Mouse (Mus musculus) adrenal gland, adult (tissue): ENCODE data around the gene Arhgap36.

Experiments
- DNase-seq, 2 experiments: peaks; one replicate each; pipeline ENCODE4 v3.0.0; 2022 to 2023; ENCODE audit warnings: low spot score in 1 of 2; ENCODE audit not compliant: inconsistent age in 2 of 2

Gene Arhgap36

DNA sequence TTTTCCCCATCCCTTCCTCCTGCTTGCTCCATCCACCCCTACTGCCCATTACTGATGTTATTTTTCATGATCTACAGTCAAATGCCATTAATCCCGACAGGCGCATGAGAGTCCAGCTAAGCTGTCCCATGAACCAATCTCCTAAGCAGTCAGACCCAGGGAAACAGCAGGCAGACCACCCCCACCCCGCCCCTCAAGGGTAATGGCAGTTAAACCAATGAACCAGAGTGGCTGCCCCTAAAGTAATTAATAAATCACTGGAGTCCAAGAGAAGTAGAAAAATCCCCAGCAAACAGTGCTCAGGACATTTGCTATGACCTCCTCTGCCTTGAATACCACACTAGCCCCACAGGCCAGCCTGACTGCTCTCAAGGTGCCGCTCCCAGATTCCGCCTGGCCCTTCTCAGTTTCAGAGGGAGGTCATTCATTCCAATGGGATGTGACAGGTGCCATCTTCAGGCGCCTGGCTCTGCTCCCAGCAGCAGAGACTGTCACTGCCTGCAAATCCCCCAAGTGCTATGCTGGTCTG, at the start of gene Arhgap36:
TSS of gene Arhgap36 (plus strand) at position 504 of the 529 bp plus-strand sequence.
- no peak for DNase-seq

DNA sequence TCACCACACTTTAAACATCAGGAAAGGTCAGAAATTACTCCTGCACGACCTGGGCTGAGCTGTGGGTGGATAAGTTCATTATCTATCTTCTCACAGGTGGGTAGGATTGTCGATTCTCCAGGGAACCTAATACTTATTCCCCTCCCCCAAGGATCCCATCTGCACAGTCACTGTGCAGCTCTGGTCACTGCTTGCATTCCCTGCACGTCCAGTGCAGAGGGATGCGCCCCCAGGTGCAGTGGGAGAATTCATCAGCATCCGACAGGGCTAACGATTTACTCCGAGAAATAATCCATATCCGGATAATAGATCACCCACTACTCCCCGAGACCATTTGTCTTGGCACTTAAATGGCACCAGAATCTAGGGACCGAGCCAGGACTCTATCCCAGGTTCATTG, 6.0 kb upstream of the Arhgap36 start:
- no peak for DNase-seq

GRCm38 (mm10) chrX:49470287-49471054, 6.7 kb downstream of the Arhgap36 start:
- DNase-seq, result peak; percentile 10 to 53

DNA sequence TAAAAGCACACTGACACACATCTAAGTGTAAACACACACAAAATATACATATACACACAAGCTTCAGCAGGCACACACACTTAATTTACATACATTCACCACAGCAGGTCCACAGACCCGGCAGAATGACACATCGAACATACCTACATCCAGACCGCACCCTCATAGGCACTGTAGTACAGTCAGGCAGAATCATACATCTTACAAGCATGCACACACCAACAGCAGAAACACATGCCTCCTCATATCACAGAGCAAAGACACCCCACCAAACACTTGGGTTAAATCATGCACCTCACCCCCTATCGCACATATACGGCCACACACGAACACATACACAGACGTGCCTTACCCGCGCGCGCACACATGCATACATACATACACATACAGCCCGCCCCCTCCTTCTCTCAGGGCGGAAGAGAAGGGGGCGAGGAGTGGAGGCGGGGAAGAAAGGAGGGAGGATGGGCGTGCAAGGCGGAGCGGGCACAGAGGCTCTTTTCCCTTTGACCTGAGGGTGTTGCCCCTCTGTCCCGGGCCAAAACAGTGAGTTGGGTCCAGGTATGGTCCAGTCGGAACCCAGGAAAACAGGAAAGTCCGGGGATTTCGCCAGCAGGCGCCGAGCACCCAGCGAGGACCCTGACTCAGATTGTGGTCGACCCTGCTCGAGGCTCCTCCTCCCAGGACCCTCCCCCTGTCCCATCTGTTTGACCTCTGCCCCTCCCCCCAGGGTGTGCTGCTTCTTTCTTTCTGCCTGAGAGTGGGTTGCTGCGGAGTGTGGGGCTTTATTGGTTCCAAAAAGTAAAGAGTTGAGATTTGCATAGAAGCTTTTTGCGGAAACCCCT, 16.4 kb downstream of the Arhgap36 start:
- no peak for DNase-seq

GRCm38 (mm10) chrX:49480846-49481245, 17.1 kb downstream of the Arhgap36 start:
- DNase-seq, result no peak

GRCm38 (mm10) chrX:49489141-49489540, 25.4 kb downstream of the Arhgap36 start:
- DNase-seq, result no peak

DNA sequence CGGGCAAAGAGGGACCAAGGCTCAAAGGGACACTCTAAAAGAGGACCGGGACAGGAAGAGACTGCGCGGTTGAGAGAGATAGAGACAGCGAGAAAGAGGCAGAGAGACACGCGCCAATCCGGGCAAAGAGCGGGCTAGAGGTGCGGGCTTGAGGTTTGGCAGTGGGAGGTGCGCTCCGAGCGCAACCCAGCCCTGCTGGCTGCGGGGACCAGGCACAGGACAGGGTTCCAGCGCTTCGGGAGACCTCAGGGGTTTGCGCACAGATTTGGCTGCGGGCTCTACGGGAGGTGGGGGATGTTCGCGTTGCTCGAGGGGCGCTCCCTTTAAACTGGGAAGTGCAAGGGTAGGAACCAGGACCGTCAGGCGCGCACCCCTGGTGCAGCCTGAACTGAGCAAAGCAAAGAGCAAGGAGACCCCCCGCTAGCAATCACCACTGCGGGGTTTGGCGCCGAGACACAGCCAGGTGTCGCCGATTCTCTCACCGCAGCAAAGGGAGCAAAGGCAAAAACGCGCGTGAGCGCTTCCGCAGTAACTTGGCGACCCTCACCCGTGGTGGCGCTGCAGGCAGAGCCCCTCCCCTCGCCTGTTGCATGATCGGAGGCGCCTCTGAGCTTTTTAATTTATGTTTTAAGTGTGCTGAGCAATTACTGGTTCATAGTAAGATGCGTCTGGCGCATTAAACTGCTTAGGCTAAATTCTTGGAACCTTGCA, 30.1 kb downstream of the Arhgap36 start:
- peak in 1 of 2 experiments; percentile 23 for DNase-seq
